Mouse (Mus musculus) mouse embryonic stem cell (cell line): ENCODE measurements around the gene Herpud1.

Experiments used
- in situ Hi-C, 2 experiments: fragments of 300-500 bp; cut with MboI; formaldehyde crosslinking; loops; 1 replicate in 1 of 2; 3 replicates in 1 of 2; pipeline ENCODE4 v1.14.3; 2019 to 2020; ENCODE audit warnings: low sequenced_read_pairs in 2 of 2, low pct_unique_long_range_greater_than_20kb in 1 of 2, mixed read lengths in 1 of 2; ENCODE audit not compliant: unreplicated experiment in 1 of 2

Gene Herpud1

DNA sequence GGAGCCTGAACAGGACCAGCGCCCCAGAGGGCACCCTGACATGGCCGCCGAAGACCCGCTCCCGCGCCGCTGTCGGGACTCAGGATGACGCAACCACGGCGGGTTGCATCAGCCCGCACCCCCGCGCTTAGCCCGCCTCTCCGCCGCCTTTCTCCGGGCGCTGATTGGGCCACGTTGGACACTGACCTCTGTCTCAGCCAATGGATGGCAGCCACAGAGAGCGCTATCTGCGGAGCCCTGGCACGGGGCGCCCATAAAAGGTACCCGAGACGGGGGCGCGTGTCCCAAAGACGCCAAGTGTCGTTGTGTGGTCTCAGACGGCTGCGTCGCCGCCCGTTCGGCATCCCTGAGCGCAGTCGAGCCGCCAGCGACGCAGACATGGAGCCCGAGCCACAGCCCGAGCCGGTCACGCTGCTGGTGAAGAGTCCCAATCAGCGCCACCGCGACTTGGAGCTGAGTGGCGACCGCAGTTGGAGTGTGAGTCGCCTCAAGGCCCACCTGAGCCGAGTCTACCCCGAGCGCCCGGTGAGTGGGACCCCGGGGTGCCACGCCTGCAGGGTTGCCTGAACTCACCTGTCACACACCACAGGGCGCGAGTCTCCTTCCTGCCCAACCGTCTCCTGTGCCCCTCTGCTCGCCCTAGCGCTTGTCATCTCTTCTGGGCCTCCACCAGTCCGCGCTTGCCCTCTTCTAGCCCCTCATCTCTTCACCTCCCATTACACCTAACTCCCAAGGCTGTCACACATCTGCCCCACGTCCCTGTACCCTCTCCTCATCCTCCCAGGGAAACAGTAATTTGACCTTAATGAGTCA is at the start of gene Herpud1:
Gene Herpud1 (plus strand): TSS at position 225 of the 813 bp plus-strand sequence.
- in situ Hi-C loops, result no loop called here

DNA sequence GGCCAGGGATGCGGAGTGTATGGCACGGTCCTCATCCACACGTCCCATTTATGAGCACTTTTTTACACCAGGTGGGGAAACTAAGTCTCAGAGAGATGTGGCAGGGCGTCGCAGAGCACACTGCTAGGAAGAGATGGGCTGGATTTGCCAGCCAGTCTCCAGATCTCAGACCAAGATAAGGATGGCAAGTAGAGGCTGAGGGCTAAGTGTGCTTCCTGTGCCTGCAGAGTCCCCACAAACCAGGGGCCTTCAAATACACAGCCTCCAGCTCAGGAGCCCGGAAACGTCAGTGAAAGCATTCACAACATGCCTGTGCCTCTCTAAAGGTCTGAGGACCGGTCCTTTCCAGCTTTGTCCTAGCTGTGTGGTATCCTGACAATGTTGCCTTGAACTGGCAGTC is 48.7 kb upstream of the Herpud1 start:
- in situ Hi-C loops, result loop anchor here (10.0 kb wide), 2 partner anchors 157 to 357 kb away; partner anchors contain the start of gene Pllp (in 1 of the 2)

GRCm38 (mm10) chr8:94340796-94341195 is 45.4 kb upstream of the Herpud1 start:
- in situ Hi-C loops, result no loop called here

- in situ Hi-C loops, result no loop called here
These were observed 43.5 kb upstream of the Herpud1 start for GRCm38 (mm10) chr8:94342691-94343090.

DNA sequence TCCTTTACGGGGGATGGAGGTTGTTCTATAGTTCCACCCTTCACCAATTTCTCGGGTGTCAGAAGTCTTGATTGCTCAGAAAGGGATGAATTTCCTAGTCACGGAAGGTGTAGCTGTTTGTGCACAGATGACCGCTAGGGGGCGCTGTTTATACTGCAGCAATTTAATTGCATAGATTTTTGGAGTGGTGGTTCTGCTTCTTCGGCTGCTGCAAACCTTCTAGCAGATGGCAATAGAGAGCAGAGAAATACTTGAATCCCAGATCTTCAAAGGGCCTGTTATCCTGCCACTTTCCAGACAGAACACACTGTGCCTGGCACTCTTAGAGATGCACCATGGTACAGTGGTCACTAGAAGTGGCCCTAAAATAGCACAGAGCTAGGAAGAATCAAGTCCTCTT is 42.9 kb upstream of the Herpud1 start:
- in situ Hi-C loops, result no loop called here

- in situ Hi-C loops, result no loop called here
These were observed 42.4 kb upstream of the Herpud1 start for GRCm38 (mm10) chr8:94343778-94344320.

DNA sequence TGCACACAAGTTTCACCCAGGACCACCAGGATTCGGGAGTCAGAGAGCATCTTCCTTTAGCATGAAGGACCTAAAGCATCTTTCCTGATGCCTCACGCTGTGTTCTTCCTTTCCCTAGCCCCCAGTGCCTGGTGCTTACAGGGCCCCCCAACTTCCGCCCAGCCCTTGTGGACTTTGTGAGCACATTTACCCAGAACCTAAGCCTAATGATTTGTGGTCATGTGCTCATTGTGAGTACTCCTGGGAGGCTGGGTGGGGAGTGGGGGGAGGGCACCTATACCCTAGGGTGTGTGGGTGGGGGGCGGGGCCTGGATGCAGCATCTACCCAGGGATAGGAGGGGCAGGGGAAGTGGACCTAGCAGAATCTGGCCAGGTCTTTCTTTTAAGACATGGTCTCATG is 40.6 kb upstream of the Herpud1 start:
- in situ Hi-C loops, result no loop called here

- in situ Hi-C loops, result no loop called here
These were observed 40.0 kb upstream of the Herpud1 start for GRCm38 (mm10) chr8:94346264-94346663.

DNA sequence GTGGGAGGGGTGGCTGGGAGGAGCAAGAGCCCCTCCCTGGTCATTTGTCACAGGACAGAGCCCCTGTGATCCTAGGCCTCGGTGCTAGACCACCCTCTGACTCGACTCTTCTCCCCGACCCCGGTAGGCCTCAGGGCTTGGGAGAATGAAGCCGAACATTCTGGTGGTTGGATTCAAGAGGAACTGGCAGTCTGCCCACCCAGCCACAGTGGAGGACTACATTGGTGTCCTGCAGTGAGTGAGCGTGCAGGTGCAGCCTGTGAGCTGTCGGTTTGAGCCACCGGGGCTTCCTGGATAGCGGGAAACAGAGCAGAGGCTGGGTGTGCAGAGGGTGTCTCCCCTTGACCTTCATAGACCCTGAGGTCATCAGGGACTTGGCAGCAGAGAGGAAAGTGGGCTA is 37.8 kb upstream of the Herpud1 start:
- in situ Hi-C loops, result no loop called here

- in situ Hi-C loops, result no loop called here
These were observed 32.1 kb upstream of the Herpud1 start for GRCm38 (mm10) chr8:94354069-94354531.

GRCm38 (mm10) chr8:94354571-94354970 is 31.7 kb upstream of the Herpud1 start:
- in situ Hi-C loops, result no loop called here

- in situ Hi-C loops, result no loop called here
These were observed 29.0 kb upstream of the Herpud1 start for GRCm38 (mm10) chr8:94357220-94357619.

DNA sequence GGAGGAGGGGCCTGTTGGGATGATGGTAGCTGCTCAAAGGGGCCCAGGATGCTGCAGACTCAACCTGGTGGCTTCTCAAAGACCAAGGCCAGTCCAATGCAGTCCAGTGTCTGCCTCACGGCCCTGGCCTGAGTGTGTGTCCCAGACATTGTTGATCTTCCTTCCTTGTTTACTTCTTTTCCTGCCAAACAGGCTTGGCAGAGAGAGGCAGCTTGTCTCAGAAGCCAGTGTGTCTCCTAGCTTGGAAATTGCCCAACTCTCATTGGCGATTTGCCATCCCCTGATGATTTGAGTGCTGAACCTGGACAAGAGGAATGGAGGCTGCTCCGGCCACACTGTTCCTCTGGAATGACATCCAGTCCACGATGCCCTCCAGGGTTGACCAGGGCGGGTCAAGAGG is 27.7 kb upstream of the Herpud1 start:
- in situ Hi-C loops, result no loop called here

GRCm38 (mm10) chr8:94361774-94362431 is 24.3 kb upstream of the Herpud1 start:
- in situ Hi-C loops, result no loop called here

DNA sequence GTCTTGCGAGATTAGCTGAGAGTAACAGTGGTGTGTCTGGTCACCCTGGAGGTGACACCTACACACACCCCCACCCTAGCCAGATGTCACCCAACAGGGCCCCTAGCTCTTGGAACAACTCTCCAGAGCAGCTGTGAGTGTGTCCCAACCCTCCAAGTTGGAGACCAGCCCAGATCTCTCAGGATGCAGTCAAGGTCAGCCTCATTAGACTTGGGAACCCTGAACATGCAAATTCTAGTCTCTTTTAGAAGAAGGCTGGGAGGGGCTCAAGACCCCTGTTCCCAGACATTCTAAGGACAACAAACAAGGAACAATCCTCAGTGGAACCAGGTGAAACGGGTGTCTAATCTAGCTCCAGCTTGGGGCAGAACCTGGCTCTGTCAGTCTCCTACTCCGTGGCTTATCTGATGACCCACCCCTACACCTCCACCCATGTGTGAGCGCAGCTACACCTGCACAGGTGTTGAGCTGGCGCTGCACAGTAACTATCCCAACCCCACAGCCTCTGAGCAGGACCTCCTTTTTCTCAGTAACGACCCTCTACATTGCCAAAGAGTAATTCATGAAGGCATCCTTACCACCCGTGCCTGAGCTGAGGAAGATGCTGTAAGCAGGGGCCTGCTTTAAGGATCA is 23.5 kb upstream of the Herpud1 start:
- in situ Hi-C loops, result no loop called here

GRCm38 (mm10) chr8:94363288-94363688 is 22.9 kb upstream of the Herpud1 start:
- in situ Hi-C loops, result no loop called here

DNA sequence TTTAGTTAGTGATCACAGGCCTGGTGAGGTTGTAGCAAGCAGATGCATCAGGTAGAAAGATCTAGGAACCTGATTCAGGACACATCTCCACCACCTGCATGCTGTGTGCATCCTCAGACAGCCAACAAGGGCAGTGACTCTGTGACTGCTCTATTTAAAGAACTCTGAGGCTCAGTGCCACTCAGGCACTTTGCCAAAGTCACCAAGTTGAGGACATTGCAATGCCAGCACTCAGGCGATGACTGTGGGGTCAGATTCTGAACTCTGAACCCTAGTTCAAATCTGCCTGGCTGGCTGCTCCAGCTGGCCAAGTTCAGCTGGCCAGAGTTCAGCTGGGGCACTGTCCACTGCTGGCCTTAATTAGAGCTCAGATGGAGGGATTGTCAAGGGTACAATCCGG is 22.3 kb upstream of the Herpud1 start:
- in situ Hi-C loops, result no loop called here

GRCm38 (mm10) chr8:94364686-94365312 is 21.4 kb upstream of the Herpud1 start:
- in situ Hi-C loops, result no loop called here
